Mouse (Mus musculus) embryonic facial prominence, embryonic 10.5 days (tissue): ENCODE results near the gene Tom1l1. TPM values are rescaled to one million over a fixed set of nuclear protein-coding genes. Genes with fewer than 3 reads are reported as not detected.

Experiments
- DNase-seq: peaks from one replicate; pipeline ENCODE4 v3.0.0-alpha.2; 2017; ENCODE audit warnings: low spot score
- H3K27ac ChIP-seq: fragments of 300-500 bp; sonication (generic); replicated peaks from 2 replicates; pipeline ENCODE4 v1.5.1; 2016; ENCODE audit warnings: mild to moderate bottlenecking
- H3K27me3 ChIP-seq: fragments of 300-500 bp; sonication (generic); replicated peaks from 2 replicates; pipeline ENCODE4 v1.6.1; 2016; ENCODE audit warnings: low read depth, mild to moderate bottlenecking; ENCODE audit not compliant: poor library complexity, severe bottlenecking
- H3K36me3 ChIP-seq: fragments of 300-500 bp; sonication (generic); replicated peaks from 2 replicates; pipeline ENCODE4 v1.6.1; 2016; ENCODE audit warnings: mild to moderate bottlenecking, moderate library complexity
- H3K4me1 ChIP-seq: fragments of 300-500 bp; sonication (generic); 2 replicates; pipeline ENCODE4 v1.6.1; 2016
- H3K4me3 ChIP-seq: fragments of 300-500 bp; sonication (generic); 2 replicates; pipeline ENCODE4 v1.5.1; 2016; ENCODE audit warnings: mild to moderate bottlenecking, moderate library complexity
- H3K9me3 ChIP-seq: fragments of 300-500 bp; sonication (generic); 2 replicates; pipeline ENCODE4 v1.6.1; 2016; ENCODE audit warnings: mild to moderate bottlenecking
- WGBS: fragments of 180-500 bp; shearing (Covaris S2); methylation state at CpG from one replicate; pipeline ENCODE4 v1.1.7; 2016; 5-methylcytosine and 5-hydroxymethylcytosine counted together
- polyA plus RNA-seq: library from polyadenylated mRNA; unstranded; fragments of >200 nt; fragmentation: Nextera tagmentation; extraction: Ambion mirVana; gene quantifications from 2 replicates; pipeline ENCODE4 v1.2.1, GENCODE M21; 2016

Tom1l1 gene
- polyA plus RNA-seq, 1 experiment from 2014 or later = 20.6 TPM

DNA sequence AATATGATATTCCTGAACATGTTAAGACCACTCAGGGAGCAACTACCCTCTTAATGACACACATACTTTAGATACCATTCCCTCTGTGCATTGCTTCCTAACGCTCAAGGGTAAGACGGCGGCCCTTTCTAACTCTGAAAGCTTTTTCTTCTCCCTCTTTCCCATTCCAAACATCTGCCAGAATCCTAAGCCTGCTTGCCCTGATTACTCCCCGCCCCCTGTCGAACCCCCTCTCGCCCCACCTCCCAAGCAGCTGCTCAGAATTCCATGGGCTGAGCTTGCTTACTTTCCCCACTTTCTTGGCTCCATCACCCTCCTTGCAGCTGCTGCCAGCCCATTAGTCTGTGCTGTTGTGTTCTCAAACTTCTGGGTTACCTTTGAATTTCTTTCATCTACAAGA, 23.0 kb downstream of the Tom1l1 start:
- peak; percentile 60 for DNase-seq
- peak overlapping the region; percentile 78 for H3K27ac ChIP-seq
- H3K4me3 ChIP-seq = no peak overlapping the region
- peaks cover 38% of the 10 kb centered on the region for H3K4me1 ChIP-seq
- H3K36me3 ChIP-seq = peaks cover 18% of the 10 kb centered on the region
- no peaks in the 10 kb centered on the region for H3K27me3 ChIP-seq
- WGBS = 17% methylated on average over 6 of the region's 6 CpGs
- H3K9me3 ChIP-seq = no peaks in the 10 kb centered on the region

DNA sequence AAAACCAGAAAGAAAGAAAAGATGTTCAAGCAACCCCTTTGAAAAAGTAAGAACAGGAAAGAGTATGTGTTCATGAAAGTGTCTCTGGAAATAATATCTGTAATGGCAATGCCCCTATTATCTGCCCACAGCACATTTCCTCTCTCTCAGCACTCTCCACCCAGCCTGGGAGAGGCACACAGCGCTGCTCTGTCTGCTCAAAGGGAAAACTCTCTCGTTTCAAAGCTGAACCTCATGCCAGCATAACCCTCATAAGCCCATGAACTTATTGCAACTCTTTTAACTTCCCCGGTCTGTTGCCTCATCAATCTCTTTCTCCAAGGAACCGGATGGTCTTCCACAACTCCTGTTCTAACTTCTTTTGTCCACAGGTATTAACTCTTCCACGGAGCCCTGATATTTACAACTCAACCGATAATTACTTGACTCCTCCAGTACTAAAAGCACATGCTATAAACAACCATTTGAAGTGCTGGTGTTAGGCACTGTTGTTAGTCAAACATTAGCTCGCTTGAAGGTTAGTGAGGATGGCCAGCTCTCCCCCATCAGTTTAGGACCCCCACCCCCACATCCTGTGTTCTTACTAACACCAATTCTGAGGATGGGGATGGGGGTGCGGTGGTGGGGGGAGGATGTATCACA, 23.7 kb downstream of the Tom1l1 start:
- H3K4me1 ChIP-seq = peaks cover 38% of the 10 kb centered on the region
- H3K9me3 ChIP-seq = no peaks in the 10 kb centered on the region
- peaks cover 11% of the 10 kb centered on the region for H3K36me3 ChIP-seq
- no peaks in the 10 kb centered on the region for H3K27me3 ChIP-seq
- no peak overlapping the region for H3K4me3 ChIP-seq
- 30% methylated on average over 8 of the region's 8 CpGs for WGBS
- peak overlapping the region; percentile 78 for H3K27ac ChIP-seq
- DNase-seq = no peak

DNA sequence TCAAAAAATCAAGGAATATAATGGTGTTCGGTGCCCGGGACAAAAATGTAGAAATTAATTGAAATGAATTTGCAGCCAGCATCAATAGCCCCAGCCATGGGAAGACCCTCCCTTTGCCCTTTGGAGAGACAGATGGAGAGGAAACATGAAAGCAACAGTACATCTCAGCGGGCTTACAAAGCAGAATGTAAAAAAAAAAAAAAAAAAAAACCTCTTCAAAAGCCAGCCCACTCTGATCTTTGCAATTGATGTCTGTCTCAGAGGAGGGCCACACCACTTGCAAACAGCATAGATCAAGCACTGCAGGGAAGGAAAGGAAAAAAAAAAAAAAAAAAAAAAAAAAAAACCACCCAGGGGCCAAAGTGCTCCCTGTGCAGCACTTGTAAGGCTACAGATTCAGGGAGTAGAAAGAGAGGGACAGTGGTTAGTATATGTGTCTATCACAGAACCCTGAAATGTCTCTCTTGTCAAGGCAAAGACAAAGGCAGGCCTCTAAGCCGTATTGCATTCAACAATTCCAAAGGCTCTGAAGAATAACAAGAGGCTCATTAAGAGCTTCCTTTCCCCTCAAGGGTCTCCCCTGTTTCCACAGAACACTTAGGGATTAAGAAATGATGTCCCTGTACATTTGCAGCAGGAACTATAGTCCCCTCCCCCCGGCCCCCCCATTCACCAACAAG, 24.4 kb downstream of the Tom1l1 start:
- peaks cover 38% of the 10 kb centered on the region for H3K4me1 ChIP-seq
- H3K4me3 ChIP-seq = no peak overlapping the region
- 42% methylated on average over 5 of the region's 5 CpGs for WGBS
- H3K27me3 ChIP-seq = no peaks in the 10 kb centered on the region
- no peak for DNase-seq
- H3K9me3 ChIP-seq = no peaks in the 10 kb centered on the region
- peak overlapping the region; percentile 78 for H3K27ac ChIP-seq
- H3K36me3 ChIP-seq = peaks cover 16% of the 10 kb centered on the region

GRCm38 (mm10) chr11:90663052-90663451, 25.1 kb downstream of the Tom1l1 start:
- no peaks in the 10 kb centered on the region for H3K27me3 ChIP-seq
- no peaks in the 10 kb centered on the region for H3K9me3 ChIP-seq
- no peak overlapping the region for H3K4me3 ChIP-seq
- WGBS = 81% methylated on average over 3 of the region's 3 CpGs
- no peak for DNase-seq
- peaks cover 15% of the 10 kb centered on the region for H3K36me3 ChIP-seq
- H3K27ac ChIP-seq = peak overlapping the region; percentile 57; the same call in 1 of the 2 replicates
- H3K4me1 ChIP-seq = peaks cover 38% of the 10 kb centered on the region

DNA sequence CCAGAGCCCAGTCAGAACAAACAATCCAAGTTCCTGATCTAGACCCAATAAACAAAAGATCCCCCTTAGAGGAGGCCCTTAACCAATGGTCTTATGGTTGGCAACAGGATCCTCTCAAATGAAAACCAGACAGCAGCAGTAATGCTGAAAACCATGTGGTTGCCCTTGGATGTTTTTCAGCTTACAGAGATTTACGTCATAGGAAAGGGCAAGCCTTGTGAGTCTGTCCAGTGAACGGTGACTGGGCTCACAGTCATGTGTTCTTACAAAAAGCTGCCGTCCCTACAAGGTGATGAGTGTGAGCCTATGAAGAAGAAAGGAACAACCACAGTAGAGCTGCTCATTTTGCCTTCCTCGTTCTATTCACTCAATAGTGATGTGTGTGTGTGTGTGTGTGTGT, 27.5 kb downstream of the Tom1l1 start:
- Histone ChIP-seq H3K36me3 (peaks cover 29% of the 10 kb centered on the region), H3K4me3 (no peak overlapping the region), H3K4me1 (peaks cover 27% of the 10 kb centered on the region), H3K27me3 (no peaks in the 10 kb centered on the region), H3K9me3 (no peaks in the 10 kb centered on the region), H3K27ac (no peak overlapping the region)
- WGBS = 86% methylated on average over 4 of the region's 4 CpGs
- no peak for DNase-seq

GRCm38 (mm10) chr11:90657527-90657926, 30.6 kb downstream of the Tom1l1 start:
- no peak overlapping the region for H3K4me3 ChIP-seq
- no peak for DNase-seq
- H3K9me3 ChIP-seq = no peaks in the 10 kb centered on the region
- 88% methylated on average over 12 of the region's 12 CpGs for WGBS
- no peak overlapping the region for H3K27ac ChIP-seq
- no peaks in the 10 kb centered on the region for H3K4me1 ChIP-seq
- peaks cover 44% of the 10 kb centered on the region for H3K36me3 ChIP-seq
- no peaks in the 10 kb centered on the region for H3K27me3 ChIP-seq

GRCm38 (mm10) chr11:90652603-90653002, 35.6 kb downstream of the Tom1l1 start:
- no peak for DNase-seq
- Histone ChIP-seq H3K36me3 (peaks cover 72% of the 10 kb centered on the region), H3K27ac (no peak overlapping the region), H3K9me3 (no peaks in the 10 kb centered on the region), H3K27me3 (no peaks in the 10 kb centered on the region), H3K4me3 (no peak overlapping the region), H3K4me1 (no peaks in the 10 kb centered on the region)
- WGBS = 89% methylated on average over 4 of the region's 4 CpGs

DNA sequence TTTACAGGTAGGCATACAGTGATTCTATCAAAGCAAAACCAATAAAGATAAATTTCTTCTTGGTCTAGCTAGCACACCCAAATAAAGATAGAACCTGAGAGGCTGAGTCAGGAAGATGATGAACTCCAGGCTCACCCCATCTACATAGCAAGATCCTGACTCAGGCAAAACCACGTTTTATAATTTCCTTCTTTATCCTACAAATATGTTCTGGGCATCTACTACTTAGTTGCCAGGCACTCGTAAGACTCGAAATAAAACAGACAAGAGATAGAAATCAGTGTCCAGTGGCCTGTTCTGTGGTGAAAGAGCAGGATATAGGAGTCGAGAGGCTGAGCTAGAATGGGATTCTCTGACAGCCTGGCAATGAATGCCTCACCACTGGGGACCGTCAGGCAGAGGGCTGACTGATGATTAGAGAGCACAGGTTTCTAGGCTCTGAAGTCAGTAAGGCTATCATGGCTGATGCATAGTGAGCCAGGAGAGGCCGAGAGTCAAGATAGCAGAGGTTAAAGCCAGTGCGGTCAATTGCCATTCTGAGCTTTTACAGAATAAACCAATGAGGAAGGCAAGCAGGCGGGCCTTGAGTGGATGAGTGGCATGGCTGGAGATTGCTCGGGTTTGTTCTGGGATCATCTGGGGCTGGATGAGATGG, 37.8 kb downstream of the Tom1l1 start:
- 83% methylated on average over 9 of the region's 9 CpGs for WGBS
- Histone ChIP-seq H3K27me3 (no peaks in the 10 kb centered on the region), H3K27ac (no peak overlapping the region), H3K4me1 (no peaks in the 10 kb centered on the region), H3K4me3 (no peak overlapping the region), H3K36me3 (peaks cover 79% of the 10 kb centered on the region), H3K9me3 (no peaks in the 10 kb centered on the region)
- DNase-seq = no peak

GRCm38 (mm10) chr11:90649777-90650176, 38.4 kb downstream of the Tom1l1 start:
- WGBS = 94% methylated on average over 6 of the region's 6 CpGs
- H3K9me3 ChIP-seq = no peaks in the 10 kb centered on the region
- no peaks in the 10 kb centered on the region for H3K4me1 ChIP-seq
- H3K36me3 ChIP-seq = peaks cover 81% of the 10 kb centered on the region
- H3K27me3 ChIP-seq = no peaks in the 10 kb centered on the region
- H3K27ac ChIP-seq = no peak overlapping the region
- no peak overlapping the region for H3K4me3 ChIP-seq
- DNase-seq = no peak

GRCm38 (mm10) chr11:90638312-90638830, 49.8 kb downstream of the Tom1l1 start:
- DNase-seq = peak; percentile 73
- Histone ChIP-seq H3K4me1 (peaks cover 19% of the 10 kb centered on the region), H3K9me3 (no peaks in the 10 kb centered on the region), H3K27ac (peak overlapping the region; percentile 98), H3K36me3 (peaks cover 32% of the 10 kb centered on the region), H3K27me3 (no peaks in the 10 kb centered on the region), H3K4me3 (peak overlapping the region; percentile 99)
- WGBS = under 1% methylated on average over 54 of the region's 54 CpGs

GRCm38 (mm10) chr11:90637440-90638311, 50.5 kb downstream of the Tom1l1 start, which contains the start of the genes Stxbp4 and Cox11:
Stxbp4 (minus strand) TSS chr11:90638084.
Cox11 (plus strand) TSS chr11:90638173.
- Histone ChIP-seq H3K36me3 (peaks cover 28% of the 10 kb centered on the region), H3K27me3 (no peaks in the 10 kb centered on the region), H3K27ac (peak within 1 kb of the TSS; percentile 98), H3K4me3 (peak within 1 kb of the TSS; percentile 99), H3K4me1 (peaks cover 19% of the 10 kb centered on the region), H3K9me3 (no peaks in the 10 kb centered on the region)
- WGBS = under 1% methylated on average over 48 of the region's 48 CpGs
- DNase-seq = peak; percentile 96

DNA sequence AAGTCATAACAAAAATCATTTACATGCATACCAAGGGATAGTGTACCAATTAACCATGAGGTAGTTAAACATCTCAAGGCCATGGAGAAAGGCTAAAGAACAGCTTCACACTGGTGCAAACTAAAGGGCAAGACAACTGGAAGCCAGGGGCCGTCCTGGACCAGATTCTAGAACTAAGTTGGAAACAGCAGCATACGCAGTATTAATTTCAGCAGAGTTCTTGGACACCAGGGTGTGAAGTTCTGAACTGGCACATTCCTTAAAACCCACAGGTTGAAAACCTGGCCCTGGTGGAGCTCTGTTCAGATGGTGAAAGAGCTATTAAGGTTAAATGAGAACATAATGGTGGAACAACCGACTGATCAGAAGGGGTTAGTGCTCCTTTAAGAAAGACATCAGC, 53.5 kb downstream of the Tom1l1 start:
- no peak for DNase-seq
- Histone ChIP-seq H3K4me1 (peaks cover 18% of the 10 kb centered on the region), H3K36me3 (peaks cover 20% of the 10 kb centered on the region), H3K9me3 (no peaks in the 10 kb centered on the region), H3K27me3 (no peaks in the 10 kb centered on the region), H3K27ac (no peak overlapping the region), H3K4me3 (no peak overlapping the region)
- WGBS = 89% methylated on average over 3 of the region's 3 CpGs
